Mouse (Mus musculus): ENCODE results near the gene Jam3.
"Not testable (repeated sequence)": the region's sequence is repeated elsewhere in the genome, so short reads cannot be mapped to it uniquely, and the experiment has no call there.

The Jam3 gene

GRCm38 (mm10) chr9:27166981-27167380, 11.8 kb upstream of the Jam3 start:
- no peak for DNase-seq

- no peak for DNase-seq
Observed at GRCm38 (mm10) chr9:27165596-27165995, 10.4 kb upstream of the Jam3 start.

GRCm38 (mm10) chr9:27164957-27165356, 9.7 kb upstream of the Jam3 start:
- no peak for DNase-seq

- DNase-seq = not testable (repeated sequence)
Observed at GRCm38 (mm10) chr9:27163661-27164060, 8.4 kb upstream of the Jam3 start.

GRCm38 (mm10) chr9:27153861-27154260, 1.4 kb downstream of the Jam3 start:
- DNase-seq = no peak

GRCm38 (mm10) chr9:27149836-27150235, 5.4 kb downstream of the Jam3 start:
- DNase-seq = no peak

- peak; percentile 19 to 21 for DNase-seq
Observed at GRCm38 (mm10) chr9:27148631-27149471, 6.4 kb downstream of the Jam3 start.

GRCm38 (mm10) chr9:27147946-27148345, 7.3 kb downstream of the Jam3 start:
- no peak for DNase-seq

GRCm38 (mm10) chr9:27146826-27147225, 8.4 kb downstream of the Jam3 start:
- no peak for DNase-seq

- no peak for DNase-seq
Observed at GRCm38 (mm10) chr9:27144996-27145395, 10.2 kb downstream of the Jam3 start.

GRCm38 (mm10) chr9:27144271-27144840, 10.9 kb downstream of the Jam3 start:
- DNase-seq = no peak

GRCm38 (mm10) chr9:27140432-27141065, 14.7 kb downstream of the Jam3 start:
- DNase-seq = no peak

GRCm38 (mm10) chr9:27136651-27137050, 18.6 kb downstream of the Jam3 start:
- no peak for DNase-seq

GRCm38 (mm10) chr9:27135372-27135771, 19.8 kb downstream of the Jam3 start:
- no peak for DNase-seq

GRCm38 (mm10) chr9:27134410-27134809, 20.8 kb downstream of the Jam3 start:
- DNase-seq = peak; percentile 75

- DNase-seq = no peak
Observed at GRCm38 (mm10) chr9:27128629-27129028, 26.6 kb downstream of the Jam3 start.

GRCm38 (mm10) chr9:27126543-27126942, 28.7 kb downstream of the Jam3 start:
- no peak for DNase-seq

- no peak for DNase-seq
Observed at GRCm38 (mm10) chr9:27125450-27125849, 29.8 kb downstream of the Jam3 start.

- no peak for DNase-seq
Observed at GRCm38 (mm10) chr9:27123947-27124346, 31.3 kb downstream of the Jam3 start.

GRCm38 (mm10) chr9:27122963-27123362, 32.3 kb downstream of the Jam3 start:
- DNase-seq = no peak

- no peak for DNase-seq
Observed at GRCm38 (mm10) chr9:27122076-27122475, 33.1 kb downstream of the Jam3 start.

GRCm38 (mm10) chr9:27121254-27121653, 34.0 kb downstream of the Jam3 start:
- DNase-seq = no peak

GRCm38 (mm10) chr9:27111756-27112155, 43.5 kb downstream of the Jam3 start:
- no peak for DNase-seq

GRCm38 (mm10) chr9:27110681-27111080, 44.5 kb downstream of the Jam3 start:
- DNase-seq = no peak

Data from cerebellum, adult 18-20 months (tissue).